Mouse (Mus musculus) embryonic fibroblast, embryonic 13.5 days (primary cell): Measurements from ENCODE around the gene Sult6b2.

ENCODE experiments used
- CTCF ChIP-seq: IDR thresholded peaks from 2 replicates; pipeline ENCODE4 v1.5.1; 2011; ENCODE audit warnings: mild to moderate bottlenecking, control low read depth, low read length, moderate library complexity, borderline replicate concordance; ENCODE audit not compliant: insufficient read depth
- POLR2A ChIP-seq: IDR thresholded peaks from 2 replicates; pipeline ENCODE4 v1.6.1; 2011; ENCODE audit warnings: low read depth, mild to moderate bottlenecking, control low read depth, low read length, moderate library complexity

GRCm38 (mm10) chr6:142814495-142814921 is 10.2 kb upstream of the Sult6b2 start:
- TF ChIP-seq POLR2A (no peak), CTCF (no peak)
